Mouse (Mus musculus) kidney, embryonic 16.5 days (tissue): ENCODE data around the gene Nt5c1b. TPM values are rescaled to one million over a fixed set of nuclear protein-coding genes. Genes with fewer than 3 reads are reported as not detected.
A peak's percentile ranks its signal among the peaks of the same experiment; 100 is the strongest.

Experiments used
- ATAC-seq: fragments of 200-750 bp; cut with Nextera tagmentation; 2 replicates; pipeline ENCODE4 v1.8.0; 2017; ENCODE audit warnings: moderate TSS enrichment; ENCODE audit not compliant: low FRiP score, low TSS enrichment
- H3K27ac ChIP-seq: fragments of 300-500 bp; sonication (generic); 2 replicates; pipeline ENCODE4 v1.5.1; 2014; ENCODE audit warnings: low read length
- H3K27me3 ChIP-seq: fragments of 300-500 bp; sonication (generic); 2 replicates; pipeline ENCODE4 v1.6.1; 2014; ENCODE audit warnings: low read length, control low read depth, mixed read lengths; ENCODE audit not compliant: insufficient read depth
- H3K36me3 ChIP-seq: fragments of 300-500 bp; sonication (generic); 2 replicates; pipeline ENCODE4 v1.6.1; 2014; ENCODE audit warnings: low read length, control low read depth, mixed read lengths; ENCODE audit not compliant: insufficient read depth
- H3K4me1 ChIP-seq: fragments of 300-500 bp; sonication (generic); 2 replicates; pipeline ENCODE4 v1.6.1; 2014; ENCODE audit warnings: low read length, control low read depth, mixed read lengths; ENCODE audit not compliant: insufficient read depth
- H3K4me2 ChIP-seq: fragments of 300-500 bp; sonication (generic); replicated peaks from 2 replicates; pipeline ENCODE4 v1.6.1; 2014; ENCODE audit warnings: low read depth, low read length
- H3K4me3 ChIP-seq: fragments of 300-500 bp; sonication (generic); 2 replicates; pipeline ENCODE4 v1.5.1; 2014; ENCODE audit warnings: mild to moderate bottlenecking, low read length
- H3K9ac ChIP-seq: fragments of 300-500 bp; sonication (generic); replicated peaks from 2 replicates; pipeline ENCODE4 v1.6.1; 2014; ENCODE audit warnings: low read length
- H3K9me3 ChIP-seq: fragments of 300-500 bp; sonication (generic); 2 replicates; pipeline ENCODE4 v1.6.1; 2016; ENCODE audit warnings: low read length, control low read depth
- WGBS: fragments of 180-500 bp; shearing (Covaris S2); extraction: QIAGEN DNeasy Blood & Tissue Kit; methylation state at CpG from one replicate; pipeline ENCODE4 v1.1.7; 2014; 5-methylcytosine and 5-hydroxymethylcytosine counted together
- polyA plus RNA-seq: library from polyadenylated mRNA; unstranded; fragments of >200 nt; fragmentation: Nextera tagmentation; extraction: Ambion mirVana; gene quantifications from 2 replicates; pipeline ENCODE4 v1.2.1, GENCODE M21; 2015

Nt5c1b gene
- polyA plus RNA-seq, 1 experiment from 2014 or later, result not detected

- no peak for ATAC-seq
- Histone ChIP-seq H3K4me3 (no peak overlapping the region), H3K27me3 (no peaks in the 10 kb centered on the region), H3K36me3 (no peaks in the 10 kb centered on the region), H3K4me1 (no peaks in the 10 kb centered on the region), H3K9me3 (no peaks in the 10 kb centered on the region), H3K4me2 (no peak overlapping the region), H3K9ac (no peak overlapping the region), H3K27ac (no peak overlapping the region)
- 64% methylated on average over 3 of the region's 3 CpGs for WGBS
Observed at GRCm38 (mm10) chr12:10410511-10411179, 40.9 kb downstream of the Nt5c1b start.

GRCm38 (mm10) chr12:10411453-10411852, 41.7 kb downstream of the Nt5c1b start:
- Histone ChIP-seq H3K36me3 (no peaks in the 10 kb centered on the region), H3K4me3 (no peak overlapping the region), H3K9ac (no peak overlapping the region), H3K27me3 (no peaks in the 10 kb centered on the region), H3K27ac (no peak overlapping the region), H3K4me2 (no peak overlapping the region), H3K4me1 (no peaks in the 10 kb centered on the region), H3K9me3 (no peaks in the 10 kb centered on the region)
- WGBS, result 88% methylated on average over 1 of the region's 1 CpGs
- ATAC-seq, result no peak

- Histone ChIP-seq H3K36me3 (no peaks in the 10 kb centered on the region), H3K4me2 (no peak overlapping the region), H3K9me3 (no peaks in the 10 kb centered on the region), H3K4me3 (no peak overlapping the region), H3K27ac (no peak overlapping the region), H3K4me1 (no peaks in the 10 kb centered on the region), H3K9ac (no peak overlapping the region), H3K27me3 (no peaks in the 10 kb centered on the region)
- ATAC-seq, result no peak
- WGBS, result 23% methylated on average over 3 of the region's 3 CpGs
Observed at GRCm38 (mm10) chr12:10422347-10422746, 52.6 kb downstream of the Nt5c1b start.

GRCm38 (mm10) chr12:10425982-10426863, 56.5 kb downstream of the Nt5c1b start:
- peak overlapping the region; percentile 51 for H3K27ac ChIP-seq

DNA sequence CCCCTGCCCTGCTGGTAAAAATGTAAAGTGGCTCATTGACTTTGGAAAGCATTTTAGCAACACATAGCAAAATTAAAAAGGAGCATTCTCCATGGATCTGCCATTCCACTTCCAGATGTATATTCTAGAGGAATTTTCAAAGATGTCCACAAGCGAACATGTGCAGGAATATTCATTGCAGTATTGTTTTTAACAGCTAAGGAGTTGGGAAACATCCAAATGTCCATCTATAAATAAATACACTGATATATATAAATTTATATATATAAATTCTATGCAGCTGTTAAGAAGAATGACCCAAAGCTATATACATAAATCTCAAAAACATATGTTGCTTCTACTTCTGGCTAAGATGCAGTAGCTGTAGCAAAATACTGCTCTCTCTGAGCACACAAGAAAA, 61.2 kb downstream of the Nt5c1b start:
- Histone ChIP-seq H3K27ac (no peak overlapping the region), H3K4me1 (no peaks in the 10 kb centered on the region), H3K36me3 (no peaks in the 10 kb centered on the region), H3K9me3 (no peaks in the 10 kb centered on the region), H3K4me2 (no peak overlapping the region), H3K4me3 (no peak overlapping the region), H3K9ac (no peak overlapping the region), H3K27me3 (no peaks in the 10 kb centered on the region)
- 79% methylated on average over 1 of the region's 1 CpGs for WGBS
- ATAC-seq, result no peak

More at GRCm38 (mm10) chr12:10425982-10426863, 56.5 kb downstream of the Nt5c1b start:
- no peak overlapping the region for H3K4me3 ChIP-seq
- no peaks in the 10 kb centered on the region for H3K9me3 ChIP-seq
- peak; percentile 92 for ATAC-seq
- 40% methylated on average over 9 of the region's 9 CpGs for WGBS
- no peak overlapping the region for H3K4me2 ChIP-seq
- H3K4me1 ChIP-seq, result no peaks in the 10 kb centered on the region
- H3K27me3 ChIP-seq, result no peaks in the 10 kb centered on the region
- H3K9ac ChIP-seq, result no peak overlapping the region
- H3K36me3 ChIP-seq, result no peaks in the 10 kb centered on the region

DNA sequence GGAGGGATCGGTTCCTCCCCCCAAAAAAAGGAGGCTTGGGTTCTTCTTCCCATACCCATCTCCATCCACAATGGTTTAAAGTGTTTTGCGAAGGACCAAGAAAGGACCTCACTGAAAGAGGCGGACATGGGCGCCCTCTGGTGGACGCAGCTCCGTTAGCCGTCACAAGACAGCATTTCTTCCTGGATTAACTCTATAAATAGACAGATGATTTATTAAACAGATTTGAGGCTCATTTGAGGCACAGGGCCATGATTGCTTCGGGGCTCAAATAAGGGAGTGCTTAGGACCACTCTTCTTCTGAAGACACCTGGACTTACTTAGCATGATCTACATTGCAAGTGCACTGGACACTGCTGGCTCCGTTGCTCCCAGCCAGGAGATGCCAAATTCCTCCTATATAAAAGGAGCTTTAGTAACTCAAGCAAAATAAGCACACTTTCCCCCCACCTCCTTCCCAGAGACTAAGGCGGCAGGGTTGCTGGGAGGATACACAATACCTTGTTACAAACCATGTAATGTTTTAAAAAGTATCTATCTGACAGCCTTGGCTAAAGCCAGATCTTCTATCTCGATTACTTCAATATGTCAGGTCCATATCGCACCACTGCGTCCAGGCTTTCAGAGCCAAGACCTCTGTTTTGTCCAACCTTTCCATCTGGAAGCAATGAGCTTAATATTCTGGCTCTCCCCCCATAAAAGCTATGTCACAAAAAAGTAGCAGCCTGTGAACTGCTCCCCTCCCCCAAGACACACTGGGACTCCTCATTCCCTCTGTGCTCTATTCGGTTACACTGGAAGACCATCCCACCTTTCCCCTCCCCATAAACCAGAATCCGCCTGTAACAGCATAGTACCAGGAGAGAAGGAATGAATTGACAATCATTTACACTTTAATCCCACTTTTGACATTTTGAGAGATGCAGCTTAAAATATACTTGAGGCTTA, 68.6 kb downstream of the Nt5c1b start:
- Histone ChIP-seq H3K27me3 (no peaks in the 10 kb centered on the region; the same call in 1 of the 2 replicates), H3K4me1 (peaks cover 12% of the 10 kb centered on the region; the same call in 1 of the 2 replicates), H3K9me3 (no peaks in the 10 kb centered on the region), H3K4me3 (no peak overlapping the region), H3K36me3 (no peaks in the 10 kb centered on the region), H3K9ac (no peak overlapping the region), H3K27ac (no peak overlapping the region), H3K4me2 (no peak overlapping the region)
- ATAC-seq, result peak; percentile 46; the same call in 1 of the 2 replicates
- WGBS, result 26% methylated on average over 15 of the region's 15 CpGs

Other genes starting within 250 kb of the Nt5c1b start
- 35.6 and 40.7 TPM in 2 replicates for gene Rdh14, start 20.8 kb downstream of the Nt5c1b start, polyA plus RNA-seq